Mouse (Mus musculus): ENCODE results near the gene Adcy6.

The Adcy6 gene

GRCm38 (mm10) chr15:98628589-98629254 lies 18.8 kb upstream of the Adcy6 start:
- in situ Hi-C loops (cut with MseI, MboI): no loop called here

GRCm38 (mm10) chr15:98626487-98627212 lies 16.8 kb upstream of the Adcy6 start:
- in situ Hi-C loops (cut with MseI, MboI): no loop called here

GRCm38 (mm10) chr15:98626078-98626477 lies 16.2 kb upstream of the Adcy6 start:
- in situ Hi-C loops (cut with MseI, MboI): no loop called here

GRCm38 (mm10) chr15:98623361-98623821 lies 13.5 kb upstream of the Adcy6 start:
- in situ Hi-C loops (cut with MseI, MboI): no loop called here

DNA sequence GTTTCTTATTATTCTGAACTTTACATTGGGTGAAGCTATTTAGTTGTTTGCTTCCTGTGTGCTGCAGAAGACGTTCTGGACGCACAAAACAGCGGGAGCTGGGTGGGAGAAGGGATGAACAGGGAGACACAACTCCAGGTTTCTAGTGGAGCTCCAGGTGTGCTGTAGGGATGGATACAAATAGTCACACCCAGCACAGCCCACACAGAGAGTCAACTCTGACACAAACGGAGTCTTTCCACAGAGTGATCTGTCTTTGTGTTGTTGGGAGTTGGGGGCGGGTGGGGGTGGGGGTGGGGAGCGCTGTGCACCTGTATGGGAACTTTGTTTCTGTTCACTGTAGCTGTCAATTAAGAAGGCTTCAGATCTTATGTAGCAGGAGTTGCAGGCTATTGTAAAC lies 12.8 kb upstream of the Adcy6 start:
- in situ Hi-C loops (cut with MseI, MboI): no loop called here

GRCm38 (mm10) chr15:98622199-98622598 lies 12.3 kb upstream of the Adcy6 start:
- in situ Hi-C loops (cut with MseI, MboI): no loop called here

DNA sequence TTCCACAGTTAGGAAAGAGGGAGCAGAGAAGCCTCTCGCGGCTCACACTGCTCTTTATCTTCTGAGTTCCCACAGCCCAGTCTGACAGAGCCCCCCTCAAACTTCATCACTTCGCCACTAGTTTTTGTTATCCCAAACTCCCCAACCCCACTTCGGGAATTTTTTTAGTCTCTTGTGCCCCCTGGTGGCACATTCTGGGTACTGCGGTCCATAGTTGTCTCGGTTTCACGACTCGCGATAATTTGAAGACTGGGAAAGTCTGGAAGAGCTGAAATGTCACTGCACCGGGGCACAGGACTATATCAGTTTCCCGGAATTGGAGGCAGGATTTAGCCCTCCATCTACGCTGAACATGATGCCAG lies 7.3 kb upstream of the Adcy6 start:
- in situ Hi-C loops (cut with MseI, MboI): loop anchor here (5.0 kb wide), 2 partner anchors 35 to 40 kb away; no protein-coding TSS in a partner anchor

DNA sequence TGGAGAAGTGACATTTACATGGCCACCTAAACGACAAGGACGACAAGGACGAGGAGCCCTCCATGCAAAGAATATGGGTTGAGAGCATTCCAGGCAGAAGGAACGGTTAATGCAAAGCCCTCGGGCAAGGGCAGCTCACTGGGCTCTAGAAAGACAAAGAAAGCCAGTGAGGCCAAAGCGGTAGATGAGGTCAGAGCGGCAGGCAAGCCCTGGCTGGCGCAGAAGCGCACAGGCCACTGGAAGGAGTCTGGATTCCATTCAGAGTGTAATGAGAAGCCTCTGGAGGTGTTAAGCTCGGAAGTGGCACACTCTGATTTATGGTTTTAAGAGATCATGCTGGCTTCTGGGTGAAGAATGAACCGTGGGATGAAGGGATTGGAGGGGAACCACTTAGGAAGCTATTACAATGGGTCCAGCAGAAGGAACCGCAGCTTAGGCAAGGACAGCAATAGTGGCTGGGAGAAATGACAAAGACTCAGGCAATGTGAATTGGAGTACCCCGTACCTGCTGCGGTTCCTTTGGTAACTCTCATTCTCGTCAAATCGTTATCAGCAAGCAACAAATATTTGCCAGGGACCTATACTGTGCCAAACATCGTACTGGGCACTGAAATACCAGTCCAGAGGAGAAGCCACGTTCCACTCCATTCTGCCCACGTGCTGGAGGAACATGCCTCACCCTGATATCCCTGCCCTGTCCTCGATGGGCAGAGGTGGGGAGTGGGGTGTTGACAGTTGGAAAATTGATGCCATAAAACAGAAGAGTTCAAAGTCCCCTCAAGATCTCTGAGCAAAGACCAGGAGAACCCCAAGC lies 6.7 kb upstream of the Adcy6 start:
- in situ Hi-C loops (cut with MseI, MboI): loop anchor here (5.0 kb wide), 2 partner anchors 34 to 39 kb away; no protein-coding TSS in a partner anchor

DNA sequence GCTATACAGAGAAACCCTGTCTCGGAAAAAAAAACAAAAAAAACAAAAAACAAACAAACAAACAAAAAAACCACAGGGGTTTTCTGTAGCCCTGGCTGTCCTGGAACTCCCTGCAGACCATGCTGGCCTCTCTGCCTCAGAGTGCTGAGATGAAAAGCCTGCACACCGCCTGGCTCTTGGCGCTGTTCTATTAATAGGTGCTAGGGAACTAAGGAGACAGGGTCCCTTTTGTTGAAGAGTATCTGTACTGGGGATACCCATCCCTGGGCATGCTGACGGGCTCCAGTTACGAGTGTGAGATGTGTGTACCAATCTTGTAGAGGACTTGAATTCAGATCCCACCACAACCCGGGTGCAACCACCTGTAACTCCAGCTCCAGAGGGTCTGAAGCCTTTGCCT lies 5.9 kb upstream of the Adcy6 start:
- in situ Hi-C loops (cut with MseI, MboI): loop anchor here (5.0 kb wide), 2 partner anchors 33 to 38 kb away; no protein-coding TSS in a partner anchor

DNA sequence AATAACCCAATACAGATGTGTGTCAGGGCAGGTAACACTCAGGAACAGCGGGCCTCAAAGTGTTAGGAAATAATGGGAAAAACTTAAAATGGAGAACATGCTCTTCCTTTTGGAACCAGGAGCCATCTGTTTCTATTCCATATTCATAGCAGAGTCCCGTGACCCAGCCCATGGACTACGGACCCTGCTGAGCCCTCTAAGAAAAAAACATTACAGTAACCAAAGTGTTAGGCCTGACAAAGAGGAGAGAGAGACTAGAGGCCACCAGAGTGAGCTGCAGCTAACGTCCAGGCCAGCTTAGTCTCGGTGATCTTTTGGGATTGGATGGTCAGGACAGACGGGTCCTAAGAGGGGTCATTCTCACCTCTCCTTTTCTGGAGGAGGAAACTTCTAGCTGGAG lies 5.1 kb upstream of the Adcy6 start:
- in situ Hi-C loops (cut with MseI, MboI): loop anchor here (5.0 kb wide), 2 partner anchors 33 to 38 kb away; no protein-coding TSS in a partner anchor

GRCm38 (mm10) chr15:98614551-98614950 lies 4.7 kb upstream of the Adcy6 start:
- in situ Hi-C loops (cut with MseI, MboI): no loop called here

GRCm38 (mm10) chr15:98612229-98612628 lies 2.4 kb upstream of the Adcy6 start:
- in situ Hi-C loops (cut with MseI, MboI): no loop called here

DNA sequence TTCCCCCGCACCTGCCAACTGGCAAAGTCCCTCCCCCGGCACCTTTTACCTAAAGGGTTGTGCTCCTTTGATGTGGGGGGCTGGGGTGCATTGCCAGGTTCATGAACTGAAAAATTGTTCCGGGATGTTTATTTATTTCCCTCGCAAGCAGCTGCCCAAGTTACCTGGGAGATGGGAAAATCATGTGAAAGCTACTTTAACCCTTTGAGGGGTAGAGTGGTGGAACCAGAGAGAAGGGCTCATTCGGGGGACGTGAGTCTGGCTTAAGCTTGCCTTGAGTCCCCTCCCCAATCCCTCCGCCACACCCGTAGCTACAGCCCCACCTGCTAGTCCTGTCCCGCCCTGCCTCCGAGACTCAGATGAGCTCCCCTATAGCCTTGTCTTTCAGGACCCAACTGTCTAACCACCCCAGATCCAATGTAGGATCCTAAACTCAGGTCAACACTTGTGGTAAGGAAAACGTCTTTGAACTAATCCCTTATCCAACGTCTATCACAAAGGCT lies 306 bp upstream of the Adcy6 start:
- in situ Hi-C loops (cut with MseI, MboI): no loop called here

- in situ Hi-C loops (cut with MseI, MboI): no loop called here
Measured at GRCm38 (mm10) chr15:98608784-98609250, 1.1 kb downstream of the Adcy6 start.

DNA sequence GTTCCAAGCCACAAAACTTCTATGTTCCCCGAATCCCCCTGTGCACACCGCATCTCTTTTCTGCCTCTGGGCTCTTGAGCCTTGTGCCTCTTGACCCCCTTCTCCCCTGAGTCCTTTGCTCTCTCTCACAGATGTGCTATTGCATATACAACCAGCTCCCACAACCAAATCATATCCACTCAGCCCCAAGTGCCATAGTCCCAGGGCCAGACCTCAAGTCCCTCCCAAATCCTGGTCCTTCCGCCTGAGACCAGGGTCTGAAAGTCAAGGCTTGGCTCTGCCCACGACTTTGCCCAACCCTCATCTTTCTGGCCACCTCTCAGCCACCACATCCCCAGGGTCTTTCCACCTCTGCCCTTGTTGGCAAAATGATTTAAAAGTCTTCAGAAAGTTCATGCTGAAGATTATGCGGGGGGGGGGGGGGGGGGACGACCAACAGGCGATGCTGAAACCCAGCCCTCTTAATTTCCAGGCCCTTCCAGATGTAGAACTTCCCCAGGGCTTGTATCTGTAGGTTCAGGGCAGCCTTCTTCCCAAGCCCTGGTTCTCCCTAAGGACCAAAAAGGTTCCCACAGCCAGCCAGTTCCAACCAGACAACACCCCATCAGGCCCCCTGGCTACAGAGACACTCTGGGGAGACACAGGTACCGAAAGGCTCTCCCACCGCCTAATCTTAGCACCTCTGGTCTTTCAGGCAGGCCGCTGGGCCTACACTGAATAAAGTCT lies 1.7 kb downstream of the Adcy6 start:
- in situ Hi-C loops (cut with MseI, MboI): no loop called here

GRCm38 (mm10) chr15:98607557-98607956 lies 2.3 kb downstream of the Adcy6 start:
- in situ Hi-C loops (cut with MseI, MboI): no loop called here

- in situ Hi-C loops (cut with MseI, MboI): no loop called here
Measured at GRCm38 (mm10) chr15:98606739-98607138, 3.1 kb downstream of the Adcy6 start.

GRCm38 (mm10) chr15:98606051-98606536 lies 3.8 kb downstream of the Adcy6 start:
- in situ Hi-C loops (cut with MseI, MboI): no loop called here

- in situ Hi-C loops (cut with MseI, MboI): no loop called here
Measured at GRCm38 (mm10) chr15:98604041-98604575, 5.8 kb downstream of the Adcy6 start.

GRCm38 (mm10) chr15:98602921-98603458 lies 6.9 kb downstream of the Adcy6 start:
- in situ Hi-C loops (cut with MseI, MboI): no loop called here

Measured in mouse trophoblast stem cell (cell line).